Mouse (Mus musculus) embryonic facial prominence, embryonic 12.5 days (tissue): ENCODE results near the gene Fam83d. TPM values are rescaled to one million over a fixed set of nuclear protein-coding genes. Genes with fewer than 3 reads are reported as not detected.

ENCODE experiments used
- ATAC-seq: fragments of 200-750 bp; cut with Nextera tagmentation; 2 replicates; pipeline ENCODE4 v1.8.0; 2017; ENCODE audit not compliant: insufficient number of reproducible peaks, insufficient read depth, low FRiP score, low TSS enrichment
- H3K27ac ChIP-seq: fragments of 300-500 bp; sonication (generic); 2 replicates; pipeline ENCODE4 v1.5.1; 2016; ENCODE audit warnings: mild to moderate bottlenecking
- H3K27me3 ChIP-seq: fragments of 300-500 bp; sonication (generic); 2 replicates; pipeline ENCODE4 v1.6.1; 2016; ENCODE audit warnings: mild to moderate bottlenecking, moderate library complexity
- H3K36me3 ChIP-seq: fragments of 300-500 bp; sonication (generic); 2 replicates; pipeline ENCODE4 v1.6.1; 2016; ENCODE audit warnings: mild to moderate bottlenecking
- H3K4me1 ChIP-seq: fragments of 300-500 bp; sonication (generic); 2 replicates; pipeline ENCODE4 v1.6.1; 2016
- H3K4me2 ChIP-seq: fragments of 300-500 bp; sonication (generic); replicated peaks from 2 replicates; pipeline ENCODE4 v1.6.1; 2016; ENCODE audit warnings: mild to moderate bottlenecking, moderate library complexity
- H3K4me3 ChIP-seq: fragments of 300-500 bp; sonication (generic); 2 replicates; pipeline ENCODE4 v1.5.1; 2016; ENCODE audit warnings: mild to moderate bottlenecking
- H3K9ac ChIP-seq: fragments of 300-500 bp; sonication (generic); 2 replicates; pipeline ENCODE4 v1.6.1; 2016; ENCODE audit warnings: mild to moderate bottlenecking, moderate library complexity
- H3K9me3 ChIP-seq: fragments of 300-500 bp; sonication (generic); 2 replicates; pipeline ENCODE4 v1.6.1; 2016; ENCODE audit warnings: mild to moderate bottlenecking, moderate library complexity
- WGBS: fragments of 180-500 bp; shearing (Covaris S2); methylation state at CpG from one replicate; pipeline ENCODE4 v1.1.7; 2016; 5-methylcytosine and 5-hydroxymethylcytosine counted together
- polyA plus RNA-seq: library from polyadenylated mRNA; unstranded; fragments of >200 nt; fragmentation: Nextera tagmentation; extraction: Ambion mirVana; gene quantifications from 2 replicates; pipeline ENCODE4 v1.2.1, GENCODE M21; 2016

Gene Fam83d
- 49.3 and 52.6 TPM in 2 replicates for polyA plus RNA-seq

DNA sequence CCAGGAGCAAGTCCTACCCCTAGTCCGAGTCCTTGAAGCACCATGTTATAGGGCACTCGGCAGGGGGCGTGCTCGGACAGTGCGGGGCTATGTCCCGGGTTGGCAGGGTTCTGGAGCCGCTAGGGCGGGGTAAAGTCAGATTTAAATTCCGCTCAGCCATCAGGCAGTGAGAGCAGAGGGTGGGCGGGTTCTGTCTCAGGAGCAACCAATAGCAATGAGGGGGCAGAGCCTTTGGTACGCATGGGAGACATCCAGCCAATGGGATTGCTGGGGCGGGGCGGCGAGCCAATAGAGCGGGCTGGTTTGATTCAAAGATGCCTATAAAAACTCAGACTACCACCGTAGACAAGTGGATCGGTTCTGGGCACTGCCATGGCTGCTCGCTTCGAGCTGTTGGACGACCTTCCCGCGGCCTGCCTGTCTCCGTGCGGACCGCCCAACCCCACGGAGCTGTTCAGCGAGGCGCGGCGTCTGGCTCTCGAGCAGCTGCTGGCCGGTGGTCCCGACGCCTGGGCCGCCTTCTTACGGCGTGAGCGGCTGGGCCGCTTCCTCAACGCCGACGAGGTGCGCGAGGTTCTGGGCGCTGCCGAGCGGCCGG lies at the start of gene Fam83d:
TSS of gene Fam83d (plus strand) at position 352 of the 598 bp plus-strand sequence.
- H3K36me3 ChIP-seq, result 0 out of 2 replicates have a peak, but pooled peaks cover 3% of the 10 kb centered on the region
- peak within 1 kb of the TSS; percentile 80 for H3K4me3 ChIP-seq
- H3K4me2 ChIP-seq, result peak within 1 kb of the TSS; percentile 90
- H3K27ac ChIP-seq, result peak within 1 kb of the TSS; percentile 76
- H3K9ac ChIP-seq, result peak within 1 kb of the TSS; percentile 71
- no peaks in the 10 kb centered on the region for H3K9me3 ChIP-seq
- under 1% methylated on average over 48 of the region's 48 CpGs for WGBS
- ATAC-seq, result peak; percentile 94
- peaks cover 30% of the 10 kb centered on the region for H3K4me1 ChIP-seq
- H3K27me3 ChIP-seq, result no peaks in the 10 kb centered on the region

DNA sequence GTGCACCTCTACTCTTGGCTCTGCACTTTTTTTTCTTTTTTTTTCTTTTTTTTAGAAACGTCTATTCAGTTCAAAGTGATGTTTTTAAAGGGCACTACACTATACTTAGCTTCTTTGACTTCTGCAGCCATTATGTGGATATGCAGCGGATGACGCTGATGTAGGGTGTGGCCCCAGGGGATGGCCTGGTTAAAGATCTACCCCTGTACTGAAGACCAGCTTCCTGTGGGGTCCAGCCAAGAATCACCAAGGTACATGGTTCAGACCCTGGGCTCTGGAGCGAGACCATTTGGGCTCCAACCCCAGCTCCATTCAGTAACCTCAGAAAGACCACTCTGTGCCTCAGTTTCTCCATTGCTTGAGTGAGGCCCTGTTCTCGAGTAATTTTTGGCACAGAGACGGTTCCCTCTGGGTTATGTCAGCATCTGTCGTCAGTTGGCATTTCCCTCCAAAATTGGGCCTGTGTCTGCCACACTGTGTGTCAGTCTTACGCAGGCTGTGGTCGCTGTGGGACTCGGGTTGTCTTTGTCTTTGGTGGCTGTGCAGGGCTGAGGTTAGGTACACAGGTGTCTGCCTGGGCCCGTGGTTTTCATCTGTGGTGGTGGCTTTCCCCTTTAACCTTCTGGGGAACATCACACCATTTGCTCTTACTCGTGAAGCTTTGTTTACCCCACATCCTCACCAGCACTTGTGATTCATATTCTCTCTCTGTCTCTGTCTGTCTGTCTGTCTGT lies 48.9 kb upstream of the Fam83d start:
- WGBS, result 83% methylated on average over 12 of the region's 12 CpGs
- Histone ChIP-seq H3K9ac (no peak overlapping the region), H3K27me3 (no peaks in the 10 kb centered on the region), H3K36me3 (no peaks in the 10 kb centered on the region), H3K4me3 (no peak overlapping the region), H3K9me3 (no peaks in the 10 kb centered on the region), H3K27ac (no peak overlapping the region), H3K4me1 (peaks cover 4% of the 10 kb centered on the region; the same call in 1 of the 2 replicates), H3K4me2 (no peak overlapping the region)
- ATAC-seq, result no peak

DNA sequence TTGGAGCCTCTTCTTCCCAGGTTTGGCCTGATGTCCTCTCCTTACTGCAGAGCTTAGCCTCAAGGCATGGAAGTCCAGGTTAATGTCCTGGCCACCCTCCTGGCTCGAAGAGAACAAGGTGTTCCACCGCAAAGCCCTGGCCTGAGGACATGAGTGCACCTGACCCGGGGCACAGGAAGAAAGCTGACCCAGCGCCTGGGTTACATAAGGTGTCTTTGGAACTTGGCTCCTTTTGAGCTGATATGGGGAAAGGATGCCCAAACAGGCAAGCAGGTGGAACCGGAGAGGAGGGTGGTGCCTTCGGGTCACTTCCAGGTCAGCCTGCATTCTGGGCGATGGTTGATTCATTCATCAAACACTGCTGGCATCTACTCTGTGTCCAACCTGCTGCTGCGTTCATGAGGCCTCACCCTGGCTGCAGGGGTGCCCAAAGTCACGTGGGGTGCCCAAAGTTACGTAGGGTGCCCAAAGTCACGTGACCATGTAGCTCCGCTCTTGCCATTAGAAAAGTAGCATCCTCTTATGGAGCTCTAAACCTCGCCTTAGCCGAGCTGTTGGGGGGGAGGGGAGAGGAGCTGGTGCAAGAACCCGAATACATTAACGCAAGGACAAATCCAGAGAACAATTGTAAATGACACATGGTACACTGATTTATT lies 47.0 kb upstream of the Fam83d start:
- WGBS, result 75% methylated on average over 16 of the region's 16 CpGs
- H3K36me3 ChIP-seq, result no peaks in the 10 kb centered on the region
- no peaks in the 10 kb centered on the region for H3K9me3 ChIP-seq
- H3K27me3 ChIP-seq, result no peaks in the 10 kb centered on the region
- H3K4me3 ChIP-seq, result no peak overlapping the region
- no peak overlapping the region for H3K9ac ChIP-seq
- H3K27ac ChIP-seq, result no peak overlapping the region
- no peak overlapping the region for H3K4me2 ChIP-seq
- no peak for ATAC-seq
- H3K4me1 ChIP-seq, result peaks cover 4% of the 10 kb centered on the region; the same call in 1 of the 2 replicates

DNA sequence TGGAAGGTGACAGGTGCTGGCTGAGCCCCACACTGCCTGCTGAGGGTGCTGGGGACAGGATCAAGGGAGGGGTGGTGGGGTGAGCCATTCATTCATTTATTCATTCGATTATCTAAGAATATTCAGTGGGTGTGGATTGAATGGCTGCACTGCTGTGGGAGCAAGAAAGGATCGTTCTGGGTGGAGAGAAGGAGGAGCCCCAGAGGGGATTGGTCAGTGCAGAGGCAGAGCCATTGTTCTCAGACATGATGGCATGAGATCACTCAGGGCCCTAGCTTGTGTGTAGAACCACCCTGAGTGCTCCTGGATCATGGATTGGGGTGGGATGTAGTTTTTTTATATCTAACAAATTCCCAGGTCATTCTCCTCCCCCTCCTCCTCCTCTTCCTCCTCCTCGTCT lies 46.4 kb upstream of the Fam83d start:
- Histone ChIP-seq H3K27ac (no peak overlapping the region), H3K4me1 (no peaks in the 10 kb centered on the region), H3K4me2 (no peak overlapping the region), H3K27me3 (no peaks in the 10 kb centered on the region), H3K9me3 (no peaks in the 10 kb centered on the region), H3K9ac (no peak overlapping the region), H3K4me3 (no peak overlapping the region), H3K36me3 (no peaks in the 10 kb centered on the region)
- 68% methylated on average over 3 of the region's 3 CpGs for WGBS
- no peak for ATAC-seq

DNA sequence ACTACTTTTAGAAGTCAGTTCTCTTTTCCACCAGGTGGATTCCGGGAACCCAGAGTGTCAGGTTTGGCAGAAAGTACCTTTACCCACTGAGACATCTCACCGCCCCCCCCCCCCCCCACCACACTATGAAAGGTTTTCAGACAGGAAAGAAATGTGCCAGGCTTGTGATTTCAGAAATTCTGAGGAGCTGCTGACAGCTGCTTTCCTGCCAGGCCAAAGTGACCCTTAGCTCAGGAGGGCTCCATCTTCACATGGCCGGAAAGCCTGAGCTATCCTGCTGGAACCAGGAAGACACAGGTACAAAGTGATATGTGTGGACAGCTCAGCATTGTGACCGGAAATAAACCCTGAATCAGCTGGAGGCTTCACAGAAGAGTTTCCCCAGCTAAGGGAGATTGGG lies 45.8 kb upstream of the Fam83d start:
- ATAC-seq, result no peak
- H3K36me3 ChIP-seq, result no peaks in the 10 kb centered on the region
- H3K4me3 ChIP-seq, result no peak overlapping the region
- WGBS, result 81% methylated on average over 4 of the region's 4 CpGs
- H3K27me3 ChIP-seq, result no peaks in the 10 kb centered on the region
- H3K9me3 ChIP-seq, result no peaks in the 10 kb centered on the region
- H3K4me2 ChIP-seq, result no peak overlapping the region
- H3K27ac ChIP-seq, result no peak overlapping the region
- H3K9ac ChIP-seq, result no peak overlapping the region
- H3K4me1 ChIP-seq, result no peaks in the 10 kb centered on the region

DNA sequence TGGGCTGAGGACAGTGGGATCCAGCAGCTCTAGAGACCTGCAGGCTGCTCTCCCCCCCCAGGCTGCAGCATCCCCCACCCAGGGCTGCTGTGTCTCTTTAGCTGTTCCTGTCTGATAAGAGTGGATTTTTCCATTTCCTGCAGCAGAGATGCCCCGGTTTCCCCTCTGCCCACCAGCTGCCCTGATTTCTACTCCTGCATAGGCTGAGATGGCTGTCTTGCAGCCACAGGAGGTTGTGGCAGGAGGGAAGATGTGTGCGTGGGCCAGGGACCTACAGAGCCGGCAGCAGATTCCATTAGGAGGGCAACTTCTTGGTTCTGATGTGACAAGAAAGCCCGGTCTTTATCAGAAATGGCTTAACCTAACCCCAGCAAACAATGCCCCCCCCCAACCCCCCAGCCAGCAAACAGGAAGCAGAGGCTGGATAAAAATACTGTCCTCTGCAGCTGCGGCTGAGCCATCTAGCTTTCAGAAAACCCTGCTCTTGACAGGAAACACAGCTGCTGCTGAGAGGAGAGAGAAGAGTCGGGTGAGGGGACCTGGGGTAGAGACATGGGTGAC lies 44.8 kb upstream of the Fam83d start:
- no peaks in the 10 kb centered on the region for H3K4me1 ChIP-seq
- H3K27me3 ChIP-seq, result no peaks in the 10 kb centered on the region
- no peaks in the 10 kb centered on the region for H3K36me3 ChIP-seq
- ATAC-seq, result no peak
- 48% methylated on average over 6 of the region's 6 CpGs for WGBS
- no peak overlapping the region for H3K27ac ChIP-seq
- H3K4me2 ChIP-seq, result no peak overlapping the region
- no peak overlapping the region for H3K9ac ChIP-seq
- H3K9me3 ChIP-seq, result no peaks in the 10 kb centered on the region
- H3K4me3 ChIP-seq, result no peak overlapping the region

DNA sequence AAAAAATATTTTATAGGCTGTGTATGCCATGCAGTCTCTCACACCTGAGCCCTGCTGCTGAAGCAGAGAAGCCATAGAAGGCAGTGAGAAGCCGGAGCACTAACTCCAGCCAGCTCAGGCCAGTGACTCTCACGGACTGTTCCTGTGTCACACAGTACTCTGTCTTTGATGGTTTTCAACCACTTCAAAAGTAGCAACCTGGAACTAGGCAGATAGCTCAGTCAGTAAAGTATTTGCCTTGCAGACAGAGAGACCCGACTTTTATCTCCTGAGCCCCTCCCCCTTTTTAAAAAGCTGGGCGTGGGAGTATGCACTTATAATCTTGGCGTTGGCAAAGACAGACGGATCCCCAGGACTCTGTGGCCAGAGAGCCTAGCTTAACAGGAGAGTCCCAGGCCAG lies 44.1 kb upstream of the Fam83d start:
- Histone ChIP-seq H3K9ac (no peak overlapping the region), H3K36me3 (no peaks in the 10 kb centered on the region), H3K27me3 (no peaks in the 10 kb centered on the region), H3K4me1 (no peaks in the 10 kb centered on the region), H3K9me3 (no peaks in the 10 kb centered on the region), H3K4me2 (no peak overlapping the region), H3K4me3 (no peak overlapping the region), H3K27ac (no peak overlapping the region)
- 48% methylated on average over 6 of the region's 6 CpGs for WGBS
- no peak for ATAC-seq

DNA sequence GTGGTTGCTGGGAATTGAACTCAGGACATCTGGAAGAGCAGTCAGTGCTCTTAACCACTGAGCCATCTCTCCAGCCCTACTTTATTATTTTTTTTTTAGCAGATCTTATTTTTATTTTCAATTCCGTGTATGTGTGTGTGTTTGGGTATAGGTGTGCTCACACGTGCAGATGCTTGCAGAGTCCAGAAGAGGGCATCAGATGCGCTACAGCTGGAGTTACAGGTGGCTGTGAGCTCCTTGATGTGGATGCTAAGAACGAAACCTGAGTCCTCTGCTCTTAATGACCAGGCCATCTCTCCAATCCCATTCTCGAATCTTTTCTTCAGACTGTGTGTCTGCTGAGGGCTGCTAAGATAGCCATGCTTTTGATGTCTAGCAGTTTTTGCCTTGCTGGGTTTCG lies 41.6 kb upstream of the Fam83d start:
- no peak for ATAC-seq
- 62% methylated on average over 6 of the region's 6 CpGs for WGBS
- Histone ChIP-seq H3K4me1 (no peaks in the 10 kb centered on the region), H3K9ac (no peak overlapping the region), H3K9me3 (no peaks in the 10 kb centered on the region), H3K27me3 (no peaks in the 10 kb centered on the region), H3K27ac (no peak overlapping the region), H3K4me2 (no peak overlapping the region), H3K4me3 (no peak overlapping the region), H3K36me3 (no peaks in the 10 kb centered on the region)

DNA sequence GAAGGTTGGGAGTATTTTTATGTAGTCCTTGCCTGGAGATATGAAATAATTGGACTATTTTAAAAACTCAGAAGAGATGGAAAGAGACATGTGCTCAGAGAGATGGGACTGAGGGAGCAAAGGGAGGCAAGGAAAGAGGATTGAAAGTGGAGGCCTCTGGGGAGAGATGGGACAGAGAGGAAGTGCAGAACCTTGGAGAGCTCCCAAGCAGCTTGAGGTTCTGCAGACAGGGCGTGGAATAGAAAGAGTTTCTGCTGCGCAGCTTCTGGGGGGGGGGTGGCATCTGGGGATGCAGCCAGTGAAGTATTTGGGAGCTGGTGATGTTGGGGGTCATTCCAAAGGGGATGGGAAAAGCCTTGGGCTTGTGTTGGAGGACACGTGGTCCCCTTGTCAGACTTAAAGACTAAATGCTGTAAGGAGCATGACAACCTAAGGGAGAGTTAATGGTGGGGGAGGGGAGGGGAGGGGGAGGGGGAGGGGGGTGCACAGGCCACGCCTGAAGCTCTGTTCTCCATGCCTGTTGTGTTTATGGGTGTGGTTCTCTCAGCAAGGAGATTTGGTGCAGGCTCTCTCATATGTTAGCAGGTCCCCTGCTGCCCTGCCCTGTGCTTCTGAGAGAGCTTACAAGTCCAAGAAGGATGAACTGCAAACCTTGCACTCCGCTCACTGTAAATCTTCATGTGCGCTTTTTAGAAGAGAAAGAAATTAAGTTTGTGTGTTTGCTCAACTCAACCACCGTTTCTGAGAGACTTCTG lies 39.7 kb upstream of the Fam83d start:
- Histone ChIP-seq H3K4me1 (no peaks in the 10 kb centered on the region), H3K9ac (no peak overlapping the region), H3K9me3 (no peaks in the 10 kb centered on the region), H3K27me3 (no peaks in the 10 kb centered on the region), H3K27ac (no peak overlapping the region), H3K4me3 (no peak overlapping the region), H3K4me2 (no peak overlapping the region), H3K36me3 (no peaks in the 10 kb centered on the region)
- no peak for ATAC-seq
- 47% methylated on average over 7 of the region's 7 CpGs for WGBS

DNA sequence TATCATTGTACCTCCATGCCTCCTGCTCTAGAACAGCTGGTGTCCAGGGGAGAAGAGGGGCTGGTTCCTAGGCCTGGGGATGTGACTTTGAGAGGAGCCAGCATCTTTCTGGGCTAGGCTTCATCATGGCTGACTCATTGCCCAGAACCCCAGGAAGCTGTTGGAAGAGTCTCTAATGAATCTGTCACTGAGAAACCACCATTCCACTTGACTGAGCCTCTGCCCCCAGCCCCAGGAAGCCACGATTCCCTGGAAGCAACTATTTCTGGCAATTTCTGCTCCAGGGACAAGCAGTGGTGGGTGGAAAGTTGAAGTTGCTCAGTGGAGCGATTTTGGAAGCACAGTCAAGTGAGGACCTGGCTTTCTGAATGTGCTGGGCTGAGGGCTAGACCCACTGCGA lies 37.0 kb upstream of the Fam83d start:
- Histone ChIP-seq H3K9ac (no peak overlapping the region), H3K4me2 (no peak overlapping the region), H3K27me3 (no peaks in the 10 kb centered on the region), H3K9me3 (no peaks in the 10 kb centered on the region), H3K36me3 (no peaks in the 10 kb centered on the region), H3K4me3 (no peak overlapping the region), H3K27ac (no peak overlapping the region), H3K4me1 (no peaks in the 10 kb centered on the region)
- WGBS, result 66% methylated on average over 3 of the region's 3 CpGs
- ATAC-seq, result no peak

DNA sequence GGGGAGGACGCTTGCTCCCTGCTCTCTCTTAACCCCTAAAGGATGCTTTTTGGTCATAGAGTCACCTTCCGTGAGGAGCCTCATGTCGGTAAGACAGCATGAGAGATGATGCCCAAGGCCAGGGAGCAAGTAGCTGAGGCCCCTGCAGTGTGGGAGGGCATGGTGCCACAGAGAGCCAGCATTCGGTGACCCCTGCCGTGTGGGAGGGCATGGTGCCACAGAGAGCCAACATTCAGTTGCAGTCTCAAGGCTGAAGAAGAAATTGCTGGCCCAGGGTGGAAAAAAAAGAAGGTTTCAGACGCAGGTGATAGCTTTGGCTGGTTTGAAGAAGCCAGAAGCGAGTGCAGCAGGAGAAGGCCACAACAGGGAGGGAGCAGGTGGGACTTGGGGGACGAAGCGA lies 35.4 kb upstream of the Fam83d start:
- H3K9ac ChIP-seq, result no peak overlapping the region
- H3K27me3 ChIP-seq, result no peaks in the 10 kb centered on the region
- H3K9me3 ChIP-seq, result no peaks in the 10 kb centered on the region
- no peak for ATAC-seq
- H3K36me3 ChIP-seq, result no peaks in the 10 kb centered on the region
- no peaks in the 10 kb centered on the region for H3K4me1 ChIP-seq
- H3K4me2 ChIP-seq, result no peak overlapping the region
- 82% methylated on average over 9 of the region's 9 CpGs for WGBS
- no peak overlapping the region for H3K27ac ChIP-seq
- no peak overlapping the region for H3K4me3 ChIP-seq
